ENCODE assay signal across 7 mouse cellular contexts in the genomic region with DNA sequence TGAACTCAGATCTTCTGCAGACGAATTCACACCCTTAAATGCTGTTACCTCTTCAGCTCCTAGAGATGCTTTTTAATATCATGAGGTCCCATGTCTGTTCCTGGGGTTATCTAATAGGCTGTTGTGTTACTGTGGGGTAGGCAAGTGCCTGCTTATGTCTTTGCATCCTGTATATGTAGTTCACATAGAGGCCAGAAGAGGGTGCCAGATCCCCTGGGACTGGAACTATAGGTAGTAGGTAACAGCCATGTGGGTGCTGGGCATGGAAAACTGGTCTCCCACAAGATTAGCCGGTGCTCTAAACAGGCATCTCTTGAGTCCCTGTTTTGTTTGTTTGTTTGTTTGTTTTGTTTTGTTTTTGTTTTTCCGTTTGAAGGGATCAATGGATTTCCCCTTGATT. TPM values are rescaled to one million over a fixed set of nuclear protein-coding genes. Genes with fewer than 3 reads are reported as not detected.
DNase-seq lines count a peak whose midpoint lies in the region; ATAC-seq lines count a peak whose summit lies in the region.

No protein-coding gene starts in this region.

- DNase-seq in layer of hippocampus, adult 11-12 months (ENCODE audit: low spot score) = peak; percentile 19
- no peak for DNase-seq in layer of hippocampus, adult 8-10 months (ENCODE audit: low spot score in 2 of 2)
- peak; percentile 77 for DNase-seq in NIH3T3 (ENCODE audit: low read depth)
- no peak for DNase-seq in frontal cortex, postnatal 14 days (ENCODE audit: low spot score in 2 of 2)
- DNase-seq in gastrocnemius, postnatal 14 days = no peak

- ATAC-seq in common myeloid progenitor, adult 5-6 weeks (replicated peaks; ENCODE audit: low read depth, poor library complexity, severe bottlenecking) = 0 out of 2 replicates have a peak, but pooled peaks have one; percentile 54
- ATAC-seq in megakaryocyte, adult 5-6 weeks (ENCODE audit: poor library complexity, severe bottlenecking) = 0 out of 2 replicates have a peak, but pooled peaks have one; percentile 49

- intact Hi-C loops in gastrocnemius, postnatal 14 days (cut with DNase I; ENCODE audit: low total_unique reads) = no loop called here

RNA-seq across cellular contexts. Expression of a gene that starts 15.8 kb away (rescaled TPM):
- total RNA-seq in layer of hippocampus, adult 8-10 months (2022) = 1 to 10 TPM; 1.1 to 1.8 (median 1.4) TPM
- total RNA-seq in common myeloid progenitor, adult 5-6 weeks (2017) = 7.7 and 7.9 TPM in 2 replicates
- total RNA-seq in megakaryocyte, adult 5-6 weeks (2015) = 34.6 and 35.3 TPM in 2 replicates
- total RNA-seq in megakaryocyte, adult 5-6 weeks (2017) = 35.5 and 36.5 TPM in 2 replicates
- 1 to 10 TPM; 1.8 to 3.1 TPM for total RNA-seq in gastrocnemius, postnatal 14 days (2021)

RNA-seq across cellular contexts. Expression of a gene that starts 40.7 kb away (rescaled TPM):
- total RNA-seq in layer of hippocampus, adult 8-10 months (2022) = 10 to 100 TPM; 35.6 to 44.8 (median 42.1) TPM
- total RNA-seq in common myeloid progenitor, adult 5-6 weeks (2017) = 0.49 and 0.78 TPM in 2 replicates
- total RNA-seq in megakaryocyte, adult 5-6 weeks (2015) = not detected in 2 replicates
- total RNA-seq in megakaryocyte, adult 5-6 weeks (2017) = not detected in 2 replicates
- under 1 TPM in 1 of 2 experiments, not detected in 1; 0.22 TPM for total RNA-seq in gastrocnemius, postnatal 14 days (2021)

RNA-seq across cellular contexts. Expression of a gene that starts 41.7 kb away (rescaled TPM):
- 1 to 10 TPM in 1 of 4 experiments, under 1 TPM in 2, not detected in 1; 0.45 to 1.9 (median 0.52) TPM for total RNA-seq in layer of hippocampus, adult 8-10 months (2022)
- 1.1 and 1.5 TPM in 2 replicates for total RNA-seq in common myeloid progenitor, adult 5-6 weeks (2017)
- total RNA-seq in megakaryocyte, adult 5-6 weeks (2015) = 3.3 and 4.5 TPM in 2 replicates
- 3.3 and 4.5 TPM in 2 replicates for total RNA-seq in megakaryocyte, adult 5-6 weeks (2017)
- total RNA-seq in gastrocnemius, postnatal 14 days (2021) = 1 to 10 TPM; 1.9 to 3.1 TPM

RNA-seq across cellular contexts. Expression of a gene that starts 49.0 kb away (rescaled TPM):
- 1 to 10 TPM; 6.5 to 9.5 (median 7.4) TPM for total RNA-seq in layer of hippocampus, adult 8-10 months (2022)
- total RNA-seq in common myeloid progenitor, adult 5-6 weeks (2017) = 4.1 and 4.8 TPM in 2 replicates
- total RNA-seq in megakaryocyte, adult 5-6 weeks (2015) = 1.9 and 2.5 TPM in 2 replicates
- total RNA-seq in megakaryocyte, adult 5-6 weeks (2017) = 2.3 and 7.7 TPM in 2 replicates
- total RNA-seq in gastrocnemius, postnatal 14 days (2021) = 1 to 10 TPM in 1 of 2 experiments, under 1 TPM in 1; 0.53 to 1.5 TPM

RNA-seq across cellular contexts. Expression of a gene that starts 57.8 kb away (rescaled TPM):
- 1 to 10 TPM in 1 of 4 experiments, under 1 TPM in 3; 0.91 to 1.9 (median 0.95) TPM for total RNA-seq in layer of hippocampus, adult 8-10 months (2022)
- 0.41 and 0.82 TPM in 2 replicates for total RNA-seq in common myeloid progenitor, adult 5-6 weeks (2017)
- 0.04 and 0.27 TPM in 2 replicates for total RNA-seq in megakaryocyte, adult 5-6 weeks (2015)
- not detected in 2 replicates for total RNA-seq in megakaryocyte, adult 5-6 weeks (2017)
- total RNA-seq in gastrocnemius, postnatal 14 days (2021) = 10 to 100 TPM; 12.4 to 13.7 TPM

Comparison
In these comparisons a context has a peak if more than half of its experiments do, and no peak if none do; other contexts are left out.
1. DNase-seq: peak in layer of hippocampus, adult 11-12 months (single experiment) and NIH3T3 (single experiment); none in layer of hippocampus, adult 8-10 months (0 of 2), frontal cortex, postnatal 14 days (0 of 2) and gastrocnemius, postnatal 14 days (single experiment).
2. RNA of a gene that starts 40.7 kb away (total RNA-seq): 35.6 to 44.8 TPM in layer of hippocampus, adult 8-10 months; 0.49 to 0.78 TPM in common myeloid progenitor, adult 5-6 weeks, 0.22 TPM in gastrocnemius, postnatal 14 days and not detected in megakaryocyte, adult 5-6 weeks; every median in the first group is over 10 times any median in the second.